Mouse (Mus musculus): ENCODE data around the gene Pdss2.

DNA sequence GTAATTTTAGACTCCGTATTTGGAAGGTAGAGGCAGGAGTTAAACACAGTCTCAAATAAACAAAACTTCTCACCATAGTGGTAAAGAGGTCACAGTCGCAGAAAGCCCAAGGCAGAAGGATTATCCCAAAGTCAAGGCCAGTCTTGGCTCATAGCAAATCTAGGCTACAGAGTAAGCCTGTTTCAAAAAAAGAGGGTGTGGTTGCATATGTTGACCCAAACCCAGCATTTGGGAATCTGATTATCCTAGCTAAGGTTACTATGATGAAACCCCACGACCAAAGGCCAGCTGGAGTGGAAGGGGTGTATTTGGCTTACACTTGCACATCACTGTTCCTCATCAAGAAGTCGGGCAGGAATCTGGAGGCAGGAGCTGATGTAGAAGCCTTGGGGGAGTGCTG is 267.0 kb downstream of the Pdss2 start:
- TF ChIP-seq CTCF (IDR thresholded peaks at IDR 0.05; ENCODE audit: low read depth, low read length) (no peak), TAL1 (conservative IDR thresholded peaks at IDR 0.05; ENCODE audit: low read depth, low read length) (no peak)
